Mouse (Mus musculus): ENCODE results near the gene Gm525. TPM values are rescaled to one million over a fixed set of nuclear protein-coding genes. Genes with fewer than 3 reads are reported as not detected.
A peak's percentile ranks its signal among the peaks of the same experiment; 100 is the strongest.

Gene Gm525
- polyA plus RNA-seq, 1 experiment from 2014 or later, result not detected

DNA sequence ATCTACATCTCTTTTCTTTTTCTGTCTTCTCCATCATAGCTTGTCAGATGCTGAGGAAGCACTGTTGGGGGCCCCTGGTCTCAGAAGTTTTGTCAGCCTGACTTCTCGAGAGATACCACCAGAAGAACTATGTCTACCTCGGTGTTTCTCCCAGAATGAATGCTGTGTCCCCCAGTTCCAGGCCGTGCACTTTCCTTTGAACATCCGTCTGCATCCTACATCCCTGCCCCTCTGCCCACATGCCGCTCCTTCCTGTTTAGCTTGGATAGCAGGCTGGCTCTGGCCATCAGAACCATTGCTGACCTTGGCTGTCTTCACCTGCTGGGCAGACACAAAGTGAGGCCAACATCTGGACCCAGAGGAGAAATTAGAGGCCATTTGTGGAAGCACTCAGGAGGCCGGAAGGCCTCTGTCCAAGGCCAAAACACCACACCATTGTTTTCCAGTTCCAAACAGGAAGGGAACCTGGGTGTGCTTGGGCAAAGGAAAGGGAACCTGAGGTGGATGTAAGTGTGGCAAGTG, 6.3 kb upstream of the Gm525 start:
- Histone ChIP-seq H3K4me1 (ENCODE audit: control insufficient read depth, insufficient read depth, low read length) (no peaks in the 10 kb centered on the region), H3K9me3 (replicated peaks; ENCODE audit: control insufficient read depth, low read length) (no peaks in the 10 kb centered on the region), H3K9ac (ENCODE audit: low read length) (no peak overlapping the region), H3K4me2 (ENCODE audit: low read length) (no peak overlapping the region), H3K27ac (ENCODE audit: low read depth, low read length) (no peak overlapping the region), H3K27me3 (replicated peaks; ENCODE audit: control insufficient read depth, insufficient read depth, low read length) (no peaks in the 10 kb centered on the region), H3K4me3 (ENCODE audit: low read depth, low read length) (no peak overlapping the region), H3K36me3 (ENCODE audit: control insufficient read depth, insufficient read depth, low read length) (no peaks in the 10 kb centered on the region)
- ATAC-seq (no peak), DNase-seq (ENCODE audit: low spot score) (no peak)
- WGBS, result 79% methylated on average over 6 of the region's 6 CpGs

DNA sequence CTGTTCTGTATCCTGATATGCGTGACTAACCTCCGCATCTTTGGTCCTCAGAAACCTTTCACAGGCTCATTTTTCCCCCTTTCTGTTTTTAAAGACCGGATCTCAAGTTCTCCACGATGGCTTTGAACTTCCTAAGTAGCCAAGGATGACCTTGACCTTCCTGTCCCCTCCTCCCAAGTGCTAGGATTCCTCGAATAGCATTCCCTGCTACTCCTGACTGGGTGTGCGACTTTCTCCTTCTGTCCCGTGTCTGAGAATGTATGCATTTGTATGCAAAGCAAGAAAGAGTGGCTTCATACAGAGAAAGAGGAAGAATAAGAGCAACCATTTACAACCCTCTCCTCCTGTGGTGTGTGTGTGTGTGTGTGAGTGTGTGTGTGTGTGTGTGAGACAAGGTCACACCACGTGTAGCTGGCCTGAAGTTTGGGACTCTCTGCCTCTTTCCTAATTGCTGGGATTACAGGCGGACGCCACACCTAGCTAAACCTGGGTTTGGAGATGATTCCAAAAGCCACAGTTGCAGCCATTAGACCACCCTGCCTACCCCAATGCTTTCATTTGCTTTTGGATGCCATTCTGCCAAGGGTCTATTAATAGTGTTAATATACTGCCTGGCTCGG, 5.7 kb upstream of the Gm525 start:
- 79% methylated on average over 11 of the region's 11 CpGs for WGBS
- ATAC-seq (no peak), DNase-seq (ENCODE audit: low spot score) (no peak)
- Histone ChIP-seq H3K4me2 (ENCODE audit: low read length) (no peak overlapping the region), H3K27ac (ENCODE audit: low read depth, low read length) (no peak overlapping the region), H3K4me1 (ENCODE audit: control insufficient read depth, insufficient read depth, low read length) (no peaks in the 10 kb centered on the region), H3K9me3 (replicated peaks; ENCODE audit: control insufficient read depth, low read length) (no peaks in the 10 kb centered on the region), H3K27me3 (replicated peaks; ENCODE audit: control insufficient read depth, insufficient read depth, low read length) (no peaks in the 10 kb centered on the region), H3K4me3 (ENCODE audit: low read depth, low read length) (no peak overlapping the region), H3K36me3 (ENCODE audit: control insufficient read depth, insufficient read depth, low read length) (no peaks in the 10 kb centered on the region), H3K9ac (ENCODE audit: low read length) (no peak overlapping the region)

DNA sequence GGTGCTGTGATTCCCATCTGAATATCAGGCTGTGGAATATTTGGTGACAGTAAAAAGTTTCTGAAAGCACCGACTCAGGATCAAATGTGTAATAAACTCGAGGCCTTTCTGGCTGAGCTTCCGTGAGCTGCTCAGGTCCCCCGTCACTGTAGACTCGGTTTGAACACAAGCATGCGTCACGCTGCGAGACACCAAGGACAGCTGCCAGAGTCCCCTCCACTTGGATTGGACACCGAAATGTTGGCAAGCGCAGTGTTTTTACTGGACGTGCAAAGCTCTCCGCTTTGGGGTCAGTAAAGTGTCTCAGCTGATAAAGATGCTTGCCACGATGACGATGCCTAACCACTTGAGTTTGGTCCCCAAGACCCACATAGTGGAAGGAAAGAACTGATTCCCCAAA, 5.0 kb upstream of the Gm525 start:
- whole genome bisulfite sequencing, result 92% methylated on average over 14 of the region's 14 CpGs
- H3K4me1 ChIP-seq (ENCODE audit: control insufficient read depth, insufficient read depth, low read length), result no peaks in the 10 kb centered on the region
- H3K9ac ChIP-seq (ENCODE audit: low read length), result no peak overlapping the region
- no peak for ATAC-seq
- H3K36me3 ChIP-seq (ENCODE audit: control insufficient read depth, insufficient read depth, low read length), result no peaks in the 10 kb centered on the region
- H3K27ac ChIP-seq (ENCODE audit: low read depth, low read length), result no peak overlapping the region
- H3K4me3 ChIP-seq (ENCODE audit: low read depth, low read length), result no peak overlapping the region
- H3K27me3 ChIP-seq (replicated peaks; ENCODE audit: control insufficient read depth, insufficient read depth, low read length), result no peaks in the 10 kb centered on the region
- no peak for DNase-seq (ENCODE audit: low spot score)
- H3K9me3 ChIP-seq (replicated peaks; ENCODE audit: control insufficient read depth, low read length), result no peaks in the 10 kb centered on the region
- H3K4me2 ChIP-seq (ENCODE audit: low read length), result no peak overlapping the region

DNA sequence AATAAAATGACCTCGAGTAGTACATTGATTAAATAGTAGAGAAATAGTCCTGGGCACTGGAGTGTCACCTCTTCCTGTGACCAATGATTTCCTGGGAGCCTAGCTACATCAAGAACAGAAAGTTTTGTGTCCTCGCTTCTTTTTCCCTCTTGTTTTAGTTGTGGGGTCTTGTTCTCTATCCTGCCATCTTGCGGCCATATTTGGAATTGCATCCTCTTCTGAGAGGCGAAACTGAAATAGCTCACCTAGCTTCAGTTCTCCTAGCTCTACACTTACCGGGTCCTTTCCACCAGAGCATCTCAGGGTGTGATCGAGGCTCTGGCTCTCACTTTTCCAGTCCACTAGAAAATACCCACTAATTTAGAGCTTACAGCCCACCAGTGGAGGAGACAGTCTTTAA, 4.3 kb upstream of the Gm525 start:
- Histone ChIP-seq H3K9me3 (replicated peaks; ENCODE audit: control insufficient read depth, low read length) (no peaks in the 10 kb centered on the region), H3K27ac (ENCODE audit: low read depth, low read length) (no peak overlapping the region), H3K4me1 (ENCODE audit: control insufficient read depth, insufficient read depth, low read length) (no peaks in the 10 kb centered on the region), H3K9ac (ENCODE audit: low read length) (no peak overlapping the region), H3K4me2 (ENCODE audit: low read length) (no peak overlapping the region), H3K4me3 (ENCODE audit: low read depth, low read length) (no peak overlapping the region), H3K27me3 (replicated peaks; ENCODE audit: control insufficient read depth, insufficient read depth, low read length) (no peaks in the 10 kb centered on the region), H3K36me3 (ENCODE audit: control insufficient read depth, insufficient read depth, low read length) (no peaks in the 10 kb centered on the region)
- ATAC-seq (no peak), DNase-seq (ENCODE audit: low spot score) (peak; percentile 77)
- 15% methylated on average over 6 of the region's 6 CpGs for WGBS

DNA sequence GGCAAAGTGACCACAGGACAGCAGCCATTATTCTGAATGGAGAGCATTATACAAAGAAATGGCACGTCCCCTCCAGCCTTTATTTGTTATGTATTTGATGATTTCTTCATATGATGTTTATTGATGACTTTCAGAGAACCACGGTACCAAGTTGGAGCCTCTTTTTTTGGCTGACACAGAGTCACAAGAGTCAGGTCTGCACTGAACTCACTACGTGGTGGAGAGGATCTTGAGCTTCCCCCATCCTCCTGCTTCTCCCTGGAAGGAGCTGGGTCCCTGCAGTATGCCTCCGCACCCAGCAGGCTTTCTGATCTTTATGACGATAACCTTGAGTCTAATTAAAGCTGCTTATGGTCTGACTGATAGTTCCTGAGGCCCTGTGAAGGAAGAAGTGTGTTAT, 2.1 kb upstream of the Gm525 start:
- no peaks in the 10 kb centered on the region for H3K36me3 ChIP-seq (ENCODE audit: control insufficient read depth, insufficient read depth, low read length)
- no peak overlapping the region for H3K27ac ChIP-seq (ENCODE audit: low read depth, low read length)
- DNase-seq (ENCODE audit: low spot score) (no peak), ATAC-seq (no peak)
- H3K4me1 ChIP-seq (ENCODE audit: control insufficient read depth, insufficient read depth, low read length), result no peaks in the 10 kb centered on the region
- no peak overlapping the region for H3K9ac ChIP-seq (ENCODE audit: low read length)
- 71% methylated on average over 5 of the region's 5 CpGs for WGBS
- no peak overlapping the region for H3K4me2 ChIP-seq (ENCODE audit: low read length)
- H3K27me3 ChIP-seq (replicated peaks; ENCODE audit: control insufficient read depth, insufficient read depth, low read length), result no peaks in the 10 kb centered on the region
- H3K9me3 ChIP-seq (replicated peaks; ENCODE audit: control insufficient read depth, low read length), result no peaks in the 10 kb centered on the region
- no peak overlapping the region for H3K4me3 ChIP-seq (ENCODE audit: low read depth, low read length)

DNA sequence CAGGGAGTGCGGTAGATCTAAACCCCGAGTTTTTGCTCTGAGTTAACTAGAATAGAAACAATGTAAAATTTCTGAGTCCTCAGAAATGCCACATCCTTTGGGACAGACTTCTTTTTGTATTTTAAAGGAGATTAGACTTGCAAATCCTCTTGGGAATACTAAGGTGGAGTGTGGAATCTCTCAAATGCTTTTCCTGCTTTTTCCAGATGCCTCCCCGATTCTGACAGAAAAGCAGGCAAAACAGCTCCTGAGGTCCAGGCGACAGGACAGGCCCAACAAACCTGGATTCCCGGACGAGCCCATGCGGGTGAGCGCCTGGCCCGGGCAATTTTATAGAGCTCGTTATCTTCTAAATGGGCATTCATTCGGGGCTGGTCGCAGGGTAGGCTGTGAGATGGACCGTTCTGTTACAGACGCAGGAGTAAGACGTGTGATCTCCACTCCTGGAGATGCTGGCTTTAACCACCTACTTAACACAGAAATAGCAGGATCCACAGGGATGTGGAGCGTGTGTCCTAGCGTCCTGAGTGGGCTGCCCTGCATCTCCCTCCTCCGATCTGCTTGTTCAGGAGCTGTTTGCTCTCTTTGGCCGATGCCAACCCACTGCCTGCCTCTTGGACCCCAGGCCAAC, 1.3 kb downstream of the Gm525 start:
- Histone ChIP-seq H3K9me3 (replicated peaks; ENCODE audit: control insufficient read depth, low read length) (no peaks in the 10 kb centered on the region), H3K27me3 (replicated peaks; ENCODE audit: control insufficient read depth, insufficient read depth, low read length) (no peaks in the 10 kb centered on the region), H3K9ac (ENCODE audit: low read length) (no peak overlapping the region), H3K4me3 (ENCODE audit: low read depth, low read length) (no peak overlapping the region), H3K4me2 (ENCODE audit: low read length) (no peak overlapping the region), H3K36me3 (ENCODE audit: control insufficient read depth, insufficient read depth, low read length) (no peaks in the 10 kb centered on the region), H3K4me1 (ENCODE audit: control insufficient read depth, insufficient read depth, low read length) (no peaks in the 10 kb centered on the region), H3K27ac (ENCODE audit: low read depth, low read length) (no peak overlapping the region)
- no peak for DNase-seq (ENCODE audit: low spot score)
- no peak for ATAC-seq
- WGBS, result 39% methylated on average over 19 of the region's 19 CpGs

DNA sequence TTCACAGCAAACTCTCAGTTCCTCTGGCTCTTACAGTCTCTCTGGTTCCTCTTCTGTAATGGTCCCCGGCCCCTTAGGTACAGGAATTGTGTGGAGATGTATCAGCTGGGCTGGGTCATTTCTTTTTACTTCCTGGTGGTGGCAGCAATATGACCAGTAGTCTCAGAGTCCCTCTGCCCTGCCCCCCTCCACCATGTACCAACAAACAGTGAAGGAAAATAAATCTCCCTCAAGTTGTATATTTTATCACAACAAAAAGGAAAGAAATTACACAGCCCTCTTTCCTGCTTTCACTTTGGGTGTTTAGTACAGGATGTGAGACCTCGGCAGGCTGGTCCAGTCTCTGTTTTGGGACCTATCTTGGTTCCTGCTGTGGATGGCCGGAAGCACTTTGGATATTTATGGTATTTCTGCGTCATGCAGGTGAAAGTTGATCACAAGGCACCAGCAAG, 2.8 kb downstream of the Gm525 start:
- no peak overlapping the region for H3K4me2 ChIP-seq (ENCODE audit: low read length)
- no peak overlapping the region for H3K4me3 ChIP-seq (ENCODE audit: low read depth, low read length)
- DNase-seq (ENCODE audit: low spot score) (no peak), ATAC-seq (no peak)
- H3K4me1 ChIP-seq (ENCODE audit: control insufficient read depth, insufficient read depth, low read length), result no peaks in the 10 kb centered on the region
- H3K9ac ChIP-seq (ENCODE audit: low read length), result no peak overlapping the region
- no peak overlapping the region for H3K27ac ChIP-seq (ENCODE audit: low read depth, low read length)
- H3K36me3 ChIP-seq (ENCODE audit: control insufficient read depth, insufficient read depth, low read length), result no peaks in the 10 kb centered on the region
- WGBS, result 89% methylated on average over 4 of the region's 4 CpGs
- H3K27me3 ChIP-seq (replicated peaks; ENCODE audit: control insufficient read depth, insufficient read depth, low read length), result no peaks in the 10 kb centered on the region
- H3K9me3 ChIP-seq (replicated peaks; ENCODE audit: control insufficient read depth, low read length), result no peaks in the 10 kb centered on the region

DNA sequence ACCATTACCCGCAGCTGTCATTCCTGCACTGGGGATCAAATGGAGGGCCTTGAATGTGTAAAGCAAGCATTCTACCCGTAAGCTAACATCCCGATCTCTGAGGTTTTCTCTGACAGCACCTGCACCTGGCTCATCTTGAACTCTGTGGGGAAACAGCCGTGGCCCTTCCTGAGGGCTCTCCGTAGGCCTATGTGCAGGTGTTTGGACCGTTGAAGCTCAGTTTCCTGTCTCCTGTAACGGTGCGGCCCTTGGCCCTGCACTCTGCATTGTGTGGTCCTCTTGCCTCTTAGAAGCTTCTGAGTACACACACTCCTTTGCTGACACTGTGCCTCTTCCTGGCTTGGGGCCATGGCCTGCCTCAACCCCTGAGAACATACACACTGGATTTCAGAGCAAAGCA, 4.0 kb downstream of the Gm525 start:
- Histone ChIP-seq H3K27me3 (replicated peaks; ENCODE audit: control insufficient read depth, insufficient read depth, low read length) (no peaks in the 10 kb centered on the region), H3K27ac (ENCODE audit: low read depth, low read length) (no peak overlapping the region), H3K4me2 (ENCODE audit: low read length) (no peak overlapping the region), H3K9ac (ENCODE audit: low read length) (no peak overlapping the region), H3K4me1 (ENCODE audit: control insufficient read depth, insufficient read depth, low read length) (no peaks in the 10 kb centered on the region), H3K9me3 (replicated peaks; ENCODE audit: control insufficient read depth, low read length) (no peaks in the 10 kb centered on the region), H3K4me3 (ENCODE audit: low read depth, low read length) (no peak overlapping the region), H3K36me3 (ENCODE audit: control insufficient read depth, insufficient read depth, low read length) (no peaks in the 10 kb centered on the region)
- WGBS, result 96% methylated on average over 8 of the region's 8 CpGs
- DNase-seq (ENCODE audit: low spot score) (no peak), ATAC-seq (no peak)

DNA sequence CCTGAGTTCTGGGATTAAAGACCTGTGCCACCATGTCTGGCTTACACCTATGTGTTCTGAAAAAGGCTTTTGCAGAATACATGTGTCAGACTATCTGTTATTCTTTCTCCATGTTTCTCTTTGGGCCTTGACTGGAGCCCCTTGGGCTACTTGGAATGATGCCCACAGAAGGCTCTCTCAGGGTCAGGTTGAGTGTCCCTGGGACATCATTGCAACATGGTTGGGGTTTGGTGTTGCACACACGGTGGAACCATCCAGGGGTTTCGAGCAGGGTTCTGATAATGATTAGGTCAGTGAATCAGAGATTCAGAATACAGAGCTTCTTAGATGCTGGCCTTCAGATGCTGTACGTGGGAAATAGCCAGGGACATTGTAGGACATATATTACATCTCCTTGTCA, 4.7 kb downstream of the Gm525 start:
- Histone ChIP-seq H3K36me3 (ENCODE audit: control insufficient read depth, insufficient read depth, low read length) (no peaks in the 10 kb centered on the region), H3K4me1 (ENCODE audit: control insufficient read depth, insufficient read depth, low read length) (no peaks in the 10 kb centered on the region), H3K4me2 (ENCODE audit: low read length) (no peak overlapping the region), H3K4me3 (ENCODE audit: low read depth, low read length) (no peak overlapping the region), H3K9me3 (replicated peaks; ENCODE audit: control insufficient read depth, low read length) (no peaks in the 10 kb centered on the region), H3K9ac (ENCODE audit: low read length) (no peak overlapping the region), H3K27ac (ENCODE audit: low read depth, low read length) (no peak overlapping the region), H3K27me3 (replicated peaks; ENCODE audit: control insufficient read depth, insufficient read depth, low read length) (no peaks in the 10 kb centered on the region)
- no peak for ATAC-seq
- WGBS, result 94% methylated on average over 3 of the region's 3 CpGs
- no peak for DNase-seq (ENCODE audit: low spot score)

Data from forebrain, embryonic 14.5 days (tissue).